ENCODE assay signal across 9 mouse cellular contexts in the genomic region with DNA sequence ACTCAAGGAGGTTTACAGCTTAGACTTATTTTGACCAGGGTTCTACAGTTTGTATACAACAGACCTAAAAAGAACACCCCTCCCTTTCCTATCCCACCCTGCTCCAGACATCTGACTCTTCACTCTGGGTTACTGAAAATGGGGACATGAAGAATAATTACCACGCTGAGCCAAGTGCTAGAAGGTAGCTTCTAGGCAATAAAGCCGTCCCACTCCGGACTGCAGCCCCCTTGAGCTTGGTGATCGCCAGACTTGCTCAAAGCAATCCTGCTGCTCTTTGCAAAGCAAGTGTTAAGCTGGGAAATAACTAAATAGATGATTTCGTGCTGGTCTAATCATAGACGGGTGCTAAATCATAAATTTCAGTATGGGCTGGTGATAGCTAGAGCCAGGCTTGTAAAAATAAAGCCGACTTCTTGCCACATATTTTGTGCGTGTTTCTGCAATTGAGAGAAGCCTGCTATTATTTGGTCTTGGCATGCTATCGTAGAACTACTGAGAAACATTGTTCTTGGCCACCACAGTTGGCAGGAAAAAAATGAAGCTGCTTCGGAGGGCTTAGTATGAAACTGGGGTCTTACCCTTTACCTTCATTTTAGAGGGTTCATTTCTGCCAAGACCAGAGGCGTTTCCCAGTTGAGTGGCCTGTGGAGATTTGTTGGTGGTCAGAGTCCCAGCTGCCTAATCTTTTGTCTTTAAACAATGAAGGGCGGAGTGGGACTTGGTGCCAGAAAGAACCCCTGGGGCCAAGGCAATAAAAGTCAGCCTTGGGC. TPM values are rescaled to one million over a fixed set of nuclear protein-coding genes. Genes with fewer than 3 reads are reported as not detected.
DNase-seq lines count a peak whose midpoint lies in the region; ATAC-seq and TF ChIP-seq lines count a peak whose summit lies in the region.
"Had no signal": no experiment of that assay in that cellular context is flagged by ENCODE, and none has a peak within 500 bp of the region (broad histone marks: within the 10 kb centered on the region; RNA-seq: fewer than 3 reads in every experiment).

No protein-coding gene starts in this region.

- H3K9me3 ChIP-seq in forebrain, embryonic 13.5 days (replicated peaks) = no peaks in the 10 kb centered on the region
- no peaks in the 10 kb centered on the region for H3K9me3 ChIP-seq in hindbrain, embryonic 16.5 days (ENCODE audit: control insufficient read depth, low read length)
- no peaks in the 10 kb centered on the region for H3K9me3 ChIP-seq in neural tube, embryonic 14.5 days (ENCODE audit: control insufficient read depth, low read length)

- ATAC-seq in forebrain, embryonic 13.5 days = peak; percentile 50; the same call in 1 of the 2 replicates
- peak; percentile 89 for ATAC-seq in hindbrain, embryonic 16.5 days
- ATAC-seq in neural tube, embryonic 14.5 days (ENCODE audit: low read depth) = peak; percentile 88
- no peak for ATAC-seq in monocyte, adult 5-6 weeks (replicated peaks; ENCODE audit: insufficient number of reproducible peaks, low FRiP score, low TSS enrichment, poor library complexity, severe bottlenecking)

- peaks cover 11% of the 10 kb centered on the region for H3K4me1 ChIP-seq in forebrain, embryonic 13.5 days
- H3K4me1 ChIP-seq in hindbrain, embryonic 16.5 days (ENCODE audit: control insufficient read depth, insufficient read depth, low read depth, low read length) = no peaks in the 10 kb centered on the region; the same call in 1 of the 2 replicates
- H3K4me1 ChIP-seq in neural tube, embryonic 14.5 days (ENCODE audit: control insufficient read depth, insufficient read depth, low read length) = peaks cover 9% of the 10 kb centered on the region; the same call in 1 of the 2 replicates

- H3K27me3 ChIP-seq in forebrain, embryonic 13.5 days = no peaks in the 10 kb centered on the region
- H3K27me3 ChIP-seq in hindbrain, embryonic 16.5 days (replicated peaks; ENCODE audit: control insufficient read depth, insufficient read depth, low read length) = no peaks in the 10 kb centered on the region
- H3K27me3 ChIP-seq in neural tube, embryonic 14.5 days (ENCODE audit: control insufficient read depth, insufficient read depth, low read length) = no peaks in the 10 kb centered on the region

- H3K36me3 ChIP-seq in forebrain, embryonic 13.5 days (ENCODE audit: poor library complexity, severe bottlenecking) = no peaks in the 10 kb centered on the region
- H3K36me3 ChIP-seq in hindbrain, embryonic 16.5 days (ENCODE audit: control insufficient read depth, insufficient read depth, low read length) = no peaks in the 10 kb centered on the region
- no peaks in the 10 kb centered on the region for H3K36me3 ChIP-seq in neural tube, embryonic 14.5 days (ENCODE audit: control insufficient read depth, insufficient read depth, low read length)

- no peak for DNase-seq in left cerebral cortex, adult 2 months (ENCODE audit: extremely low spot score in 1 of 2, low spot score in 2 of 2)
- DNase-seq in left cerebral cortex, postnatal 25 days (ENCODE audit: low spot score in 2 of 2) = no peak
- DNase-seq in spleen, postnatal 4 days (ENCODE audit: low spot score in 2 of 2) = no peak
- DNase-seq in right cerebral cortex, postnatal 36 days (ENCODE audit: low spot score in 2 of 2) = no peak

- H3K27ac ChIP-seq in left cerebral cortex, adult 2 months = peak overlapping the region; percentile 59
- peak overlapping the region; percentile 40; the same call in 1 of the 2 replicates for H3K27ac ChIP-seq in forebrain, embryonic 13.5 days
- peak overlapping the region; percentile 21; the same call in 1 of the 2 replicates for H3K27ac ChIP-seq in hindbrain, embryonic 16.5 days (ENCODE audit: low read depth, low read length)
- peak overlapping the region; percentile 1 for H3K27ac ChIP-seq in neural tube, embryonic 14.5 days (ENCODE audit: low read depth, low read length)
- H3K27ac ChIP-seq: kidney, postnatal 0 days had no signal

- H3K4me3 ChIP-seq in left cerebral cortex, adult 2 months = no peak overlapping the region
- H3K4me3 ChIP-seq in forebrain, embryonic 13.5 days = no peak overlapping the region
- no peak overlapping the region for H3K4me3 ChIP-seq in hindbrain, embryonic 16.5 days (ENCODE audit: low read length)
- H3K4me3 ChIP-seq in neural tube, embryonic 14.5 days (ENCODE audit: low read depth, low read length) = no peak overlapping the region

- no peak overlapping the region for H3K9ac ChIP-seq in forebrain, embryonic 13.5 days
- no peak overlapping the region for H3K9ac ChIP-seq in hindbrain, embryonic 16.5 days (ENCODE audit: low read depth, low read length)
- H3K9ac ChIP-seq in neural tube, embryonic 14.5 days (replicated peaks; ENCODE audit: low read depth, low read length) = no peak overlapping the region

- intact Hi-C loops in left cerebral cortex, adult 2 months (cut with DNase I) = no loop called here
- intact Hi-C loops in left cerebral cortex, postnatal 25 days (cut with DNase I) = no loop called here

- TF ChIP-seq CTCF in left cerebral cortex, adult 2 months (IDR thresholded peaks at IDR 0.05) = no peak

- peak overlapping the region; percentile 16; the same call in 1 of the 2 replicates for H3K4me2 ChIP-seq in forebrain, embryonic 13.5 days
- H3K4me2 ChIP-seq in hindbrain, embryonic 16.5 days (ENCODE audit: low read length) = peak overlapping the region; percentile 27
- H3K4me2 ChIP-seq in neural tube, embryonic 14.5 days (ENCODE audit: low read depth, low read length) = peak overlapping the region; percentile 21; the same call in 1 of the 2 replicates

- 23% methylated on average over 12 of the region's 12 CpGs for WGBS in forebrain, embryonic 13.5 days
- WGBS in hindbrain, embryonic 16.5 days = 10% methylated on average over 12 of the region's 12 CpGs
- WGBS in neural tube, embryonic 14.5 days = 5% methylated on average over 12 of the region's 12 CpGs

RNA-seq across cellular contexts. Expression of a gene that starts 50.3 kb away (rescaled TPM):
- total RNA-seq in left cerebral cortex, adult 2 months (2021) = 10 to 100 TPM; 54.4 to 58.1 TPM
- total RNA-seq in left cerebral cortex, postnatal 25 days (2021) = 10 to 100 TPM; 58.1 to 59.1 TPM
- polyA plus RNA-seq in forebrain, embryonic 13.5 days (2015; fragmentation: Nextera tagmentation; extraction: Ambion mirVana) = 19.6 and 26.6 TPM in 2 replicates
- 29.8 and 30.1 TPM in 2 replicates for polyA plus RNA-seq in hindbrain, embryonic 16.5 days (2015; fragmentation: Nextera tagmentation; extraction: Ambion mirVana)
- polyA plus RNA-seq in neural tube, embryonic 14.5 days (2014; fragmentation: Nextera tagmentation; extraction: Ambion mirVana) = 39.4 and 40.4 TPM in 2 replicates
- total RNA-seq in monocyte, adult 5-6 weeks (2017) = not detected in 3 replicates

Comparison
In these comparisons a context has a peak if more than half of its experiments do, and no peak if none do; other contexts are left out.
1. H3K27ac ChIP-seq: peak in every context shown above with its lines; median percentile 59 in left cerebral cortex, adult 2 months; 40 in forebrain, embryonic 13.5 days; 21 in hindbrain, embryonic 16.5 days; 1 in neural tube, embryonic 14.5 days.
2. RNA of a gene that starts 50.3 kb away (total RNA-seq): 58.1 to 59.1 TPM in left cerebral cortex, postnatal 25 days and 54.4 to 58.1 TPM in left cerebral cortex, adult 2 months; not detected in monocyte, adult 5-6 weeks; every median in the first group is over 10 times any median in the second.
3. Peak in every context shown above with its lines, with median percentiles within 50 percentile points of each other: H3K4me2 ChIP-seq.